Mouse (Mus musculus) bone marrow, adult 2 months (tissue): ENCODE measurements around the gene Ppp4r3a.

Experiments used
- CTCF ChIP-seq: fragments of 200-500 bp; IDR thresholded peaks from 2 replicates; pipeline ENCODE4 v1.5.1; 2011; ENCODE audit warnings: low read length, control low read depth; ENCODE audit not compliant: control insufficient read depth, insufficient read depth
- POLR2A ChIP-seq: fragments of 200-500 bp; IDR thresholded peaks from 2 replicates; pipeline ENCODE4 v1.6.1; 2011; ENCODE audit warnings: low read depth, mild to moderate bottlenecking, control low read depth, low read length, borderline replicate concordance; ENCODE audit not compliant: control insufficient read depth

- TF ChIP-seq CTCF: no peak
- no peak for TF ChIP-seq POLR2A
Observed at GRCm38 (mm10) chr12:101005665-101006420, 77.7 kb downstream of the Ppp4r3a start.
